Mouse (Mus musculus) limb, embryonic 13.5 days (tissue): Measurements from ENCODE around the gene Tagln. TPM values are rescaled to one million over a fixed set of nuclear protein-coding genes. Genes with fewer than 3 reads are reported as not detected.

Experiments used
- ATAC-seq: fragments of 200-750 bp; cut with Nextera tagmentation; 2 replicates; pipeline ENCODE4 v1.8.0; 2017; ENCODE audit warnings: low read depth, moderate number of reproducible peaks, moderate TSS enrichment; ENCODE audit not compliant: low FRiP score
- H3K27ac ChIP-seq: fragments of 300-500 bp; sonication (generic); 2 replicates; pipeline ENCODE4 v1.5.1; 2015; ENCODE audit warnings: inconsistent platforms, mild to moderate bottlenecking, moderate library complexity
- H3K27me3 ChIP-seq: fragments of 300-500 bp; sonication (generic); 2 replicates; pipeline ENCODE4 v1.6.1; 2015; ENCODE audit warnings: mild to moderate bottlenecking, inconsistent platforms
- H3K36me3 ChIP-seq: fragments of 300-500 bp; sonication (generic); 2 replicates; pipeline ENCODE4 v1.6.1; 2015; ENCODE audit warnings: inconsistent platforms, mild to moderate bottlenecking, moderate library complexity
- H3K4me1 ChIP-seq: fragments of 300-500 bp; sonication (generic); 2 replicates; pipeline ENCODE4 v1.6.1; 2015; ENCODE audit warnings: inconsistent platforms
- H3K4me2 ChIP-seq: fragments of 300-500 bp; sonication (generic); replicated peaks from 2 replicates; pipeline ENCODE4 v1.6.1; 2015; ENCODE audit warnings: inconsistent platforms, mild to moderate bottlenecking, moderate library complexity
- H3K4me3 ChIP-seq: fragments of 300-500 bp; sonication (generic); 2 replicates; pipeline ENCODE4 v1.5.1; 2015; ENCODE audit warnings: moderate library complexity, mild to moderate bottlenecking, inconsistent platforms
- H3K9ac ChIP-seq: fragments of 300-500 bp; sonication (generic); 2 replicates; pipeline ENCODE4 v1.6.1; 2015; ENCODE audit warnings: mild to moderate bottlenecking, inconsistent platforms
- H3K9me3 ChIP-seq: fragments of 300-500 bp; sonication (generic); 2 replicates; pipeline ENCODE4 v1.6.1; 2016; ENCODE audit warnings: inconsistent platforms
- WGBS: fragments of 180-500 bp; shearing (Covaris S2); methylation state at CpG from one replicate; pipeline ENCODE4 v1.1.7; 2015; 5-methylcytosine and 5-hydroxymethylcytosine counted together
- polyA plus RNA-seq: library from polyadenylated mRNA; unstranded; fragments of >200 nt; fragmentation: Nextera tagmentation; extraction: Ambion mirVana; gene quantifications from 2 replicates; pipeline ENCODE4 v1.2.1, GENCODE M21; 2015

Gene Tagln
- polyA plus RNA-seq, 1 experiment from 2014 or later: 19.1 TPM

- Histone ChIP-seq H3K9ac (no peak overlapping the region), H3K4me3 (no peak overlapping the region), H3K27ac (no peak overlapping the region), H3K27me3 (no peaks in the 10 kb centered on the region), H3K36me3 (peaks cover 94% of the 10 kb centered on the region), H3K9me3 (no peaks in the 10 kb centered on the region), H3K4me2 (no peak overlapping the region), H3K4me1 (no peaks in the 10 kb centered on the region)
- 92% methylated on average over 8 of the region's 8 CpGs for WGBS
- no peak for ATAC-seq
These were observed 8.0 kb upstream of the Tagln start for GRCm38 (mm10) chr9:45943628-45944505.

- no peak overlapping the region for H3K4me3 ChIP-seq
- no peak overlapping the region for H3K9ac ChIP-seq
- H3K36me3 ChIP-seq: peaks cover 94% of the 10 kb centered on the region
- no peak overlapping the region for H3K27ac ChIP-seq
- no peak for ATAC-seq
- no peaks in the 10 kb centered on the region for H3K27me3 ChIP-seq
- no peaks in the 10 kb centered on the region for H3K4me1 ChIP-seq
- H3K4me2 ChIP-seq: no peak overlapping the region
- no peaks in the 10 kb centered on the region for H3K9me3 ChIP-seq
- WGBS: 91% methylated on average over 8 of the region's 8 CpGs
These were observed 7.1 kb upstream of the Tagln start for GRCm38 (mm10) chr9:45942916-45943315.

- Histone ChIP-seq H3K27ac (no peak overlapping the region), H3K9ac (no peak overlapping the region), H3K9me3 (no peaks in the 10 kb centered on the region), H3K4me1 (no peaks in the 10 kb centered on the region), H3K27me3 (no peaks in the 10 kb centered on the region), H3K4me2 (no peak overlapping the region), H3K4me3 (no peak overlapping the region), H3K36me3 (peaks cover 91% of the 10 kb centered on the region)
- whole genome bisulfite sequencing: 93% methylated on average over 16 of the region's 16 CpGs
- ATAC-seq: no peak
These were observed 6.6 kb upstream of the Tagln start for GRCm38 (mm10) chr9:45942464-45942863.

- H3K36me3 ChIP-seq: peaks cover 81% of the 10 kb centered on the region
- peaks cover 5% of the 10 kb centered on the region for H3K4me1 ChIP-seq
- no peaks in the 10 kb centered on the region for H3K9me3 ChIP-seq
- no peak overlapping the region for H3K4me3 ChIP-seq
- no peak overlapping the region for H3K4me2 ChIP-seq
- no peaks in the 10 kb centered on the region for H3K27me3 ChIP-seq
- no peak overlapping the region for H3K27ac ChIP-seq
- 61% methylated on average over 18 of the region's 18 CpGs for WGBS
- no peak overlapping the region for H3K9ac ChIP-seq
- no peak for ATAC-seq
These were observed 5.6 kb upstream of the Tagln start for GRCm38 (mm10) chr9:45941329-45941888.

GRCm38 (mm10) chr9:45939794-45940193 lies 3.9 kb upstream of the Tagln start:
- no peak overlapping the region for H3K9ac ChIP-seq
- H3K9me3 ChIP-seq: no peaks in the 10 kb centered on the region
- no peaks in the 10 kb centered on the region for H3K27me3 ChIP-seq
- no peak overlapping the region for H3K4me2 ChIP-seq
- H3K27ac ChIP-seq: no peak overlapping the region
- H3K36me3 ChIP-seq: peaks cover 65% of the 10 kb centered on the region
- 96% methylated on average over 6 of the region's 6 CpGs for WGBS
- H3K4me3 ChIP-seq: no peak overlapping the region
- H3K4me1 ChIP-seq: peaks cover 18% of the 10 kb centered on the region
- ATAC-seq: no peak

- no peak overlapping the region for H3K4me3 ChIP-seq
- H3K4me2 ChIP-seq: no peak overlapping the region
- H3K27ac ChIP-seq: no peak overlapping the region
- peaks cover 18% of the 10 kb centered on the region for H3K4me1 ChIP-seq
- H3K27me3 ChIP-seq: 0 out of 2 replicates have a peak, but pooled peaks cover 2% of the 10 kb centered on the region
- peaks cover 58% of the 10 kb centered on the region for H3K36me3 ChIP-seq
- no peak overlapping the region; the same call in 1 of the 2 replicates for H3K9ac ChIP-seq
- no peak for ATAC-seq
- H3K9me3 ChIP-seq: no peaks in the 10 kb centered on the region
- 88% methylated on average over 15 of the region's 15 CpGs for WGBS
These were observed 3.2 kb upstream of the Tagln start for GRCm38 (mm10) chr9:45938952-45939637.

GRCm38 (mm10) chr9:45938088-45938487 lies 2.2 kb upstream of the Tagln start:
- 94% methylated on average over 8 of the region's 8 CpGs for WGBS

GRCm38 (mm10) chr9:45936883-45937282 lies 1.0 kb upstream of the Tagln start:
- Histone ChIP-seq H3K9me3 (no peaks in the 10 kb centered on the region), H3K4me1 (peaks cover 26% of the 10 kb centered on the region), H3K36me3 (peaks cover 36% of the 10 kb centered on the region), H3K9ac (no peak overlapping the region), H3K4me3 (no peak overlapping the region), H3K27ac (no peak overlapping the region), H3K27me3 (0 out of 2 replicates have a peak, but pooled peaks cover 2% of the 10 kb centered on the region), H3K4me2 (no peak overlapping the region)
- ATAC-seq: peak; percentile 73; the same call in 1 of the 2 replicates
- WGBS: 24% methylated on average over 3 of the region's 3 CpGs

More at GRCm38 (mm10) chr9:45938088-45938487, 2.2 kb upstream of the Tagln start:
- ATAC-seq: no peak
- Histone ChIP-seq H3K4me1 (peaks cover 19% of the 10 kb centered on the region), H3K36me3 (peaks cover 48% of the 10 kb centered on the region), H3K4me3 (no peak overlapping the region), H3K27me3 (0 out of 2 replicates have a peak, but pooled peaks cover 2% of the 10 kb centered on the region), H3K4me2 (no peak overlapping the region), H3K9ac (no peak overlapping the region; the same call in 1 of the 2 replicates), H3K9me3 (no peaks in the 10 kb centered on the region), H3K27ac (no peak overlapping the region)

- Histone ChIP-seq H3K9me3 (no peaks in the 10 kb centered on the region), H3K36me3 (peaks cover 39% of the 10 kb centered on the region), H3K27ac (no peak overlapping the region), H3K4me1 (peaks cover 26% of the 10 kb centered on the region), H3K27me3 (0 out of 2 replicates have a peak, but pooled peaks cover 2% of the 10 kb centered on the region), H3K4me3 (no peak overlapping the region), H3K9ac (no peak overlapping the region; the same call in 1 of the 2 replicates), H3K4me2 (no peak overlapping the region)
- peak; percentile 42; the same call in 1 of the 2 replicates for ATAC-seq
- WGBS: 66% methylated on average over 11 of the region's 11 CpGs
These were observed 3.1 kb downstream of the Tagln start for GRCm38 (mm10) chr9:45932571-45933415.

- Histone ChIP-seq H3K4me3 (no peak overlapping the region), H3K27ac (no peak overlapping the region), H3K4me2 (no peak overlapping the region), H3K27me3 (0 out of 2 replicates have a peak, but pooled peaks cover 2% of the 10 kb centered on the region), H3K9me3 (no peaks in the 10 kb centered on the region), H3K36me3 (peaks cover 47% of the 10 kb centered on the region), H3K9ac (no peak overlapping the region), H3K4me1 (peaks cover 26% of the 10 kb centered on the region)
- 50% methylated on average over 1 of the region's 1 CpGs for WGBS
- ATAC-seq: no peak
These were observed 3.9 kb downstream of the Tagln start for GRCm38 (mm10) chr9:45931958-45932357.

GRCm38 (mm10) chr9:45929285-45929684 lies 6.6 kb downstream of the Tagln start:
- ATAC-seq: no peak
- WGBS: 80% methylated on average over 5 of the region's 5 CpGs
- H3K36me3 ChIP-seq: peaks cover 70% of the 10 kb centered on the region
- H3K9ac ChIP-seq: no peak overlapping the region
- no peak overlapping the region for H3K4me2 ChIP-seq
- no peaks in the 10 kb centered on the region for H3K9me3 ChIP-seq
- H3K27me3 ChIP-seq: no peaks in the 10 kb centered on the region
- no peak overlapping the region for H3K4me3 ChIP-seq
- H3K27ac ChIP-seq: no peak overlapping the region
- peaks cover 9% of the 10 kb centered on the region for H3K4me1 ChIP-seq
